Mouse (Mus musculus): ENCODE results near the gene Upp2. TPM values are rescaled to one million over a fixed set of nuclear protein-coding genes. Genes with fewer than 3 reads are reported as not detected.

The Upp2 gene
- polyA plus RNA-seq, 1 experiment from 2014 or later: 9.6 TPM

GRCm38 (mm10) chr2:58596774-58597342, 29.8 kb downstream of the Upp2 start:
- 86% methylated on average over 17 of the region's 17 CpGs for WGBS
- DNase-seq (ENCODE audit: low spot score) (no peak), ATAC-seq (replicated peaks; ENCODE audit: low FRiP score, low read depth) (no peak)
- Histone ChIP-seq H3K27me3 (ENCODE audit: insufficient read depth, low read length) (no peaks in the 10 kb centered on the region), H3K36me3 (ENCODE audit: insufficient read depth, low read length) (no peaks in the 10 kb centered on the region), H3K27ac (no peak overlapping the region), H3K9ac (ENCODE audit: low read depth, low read length) (no peak overlapping the region), H3K4me3 (replicated peaks; ENCODE audit: low read depth, low read length) (no peak overlapping the region), H3K9me3 (replicated peaks; ENCODE audit: low read length) (no peaks in the 10 kb centered on the region), H3K4me2 (ENCODE audit: low read length) (no peak overlapping the region), H3K4me1 (replicated peaks; ENCODE audit: insufficient read depth, low read length) (no peaks in the 10 kb centered on the region)
- TF ChIP-seq CTCF (IDR thresholded peaks at IDR 0.05; ENCODE audit: low read depth): no peak

- Histone ChIP-seq H3K4me1 (replicated peaks; ENCODE audit: insufficient read depth, low read length) (no peaks in the 10 kb centered on the region), H3K4me3 (replicated peaks; ENCODE audit: low read depth, low read length) (no peak overlapping the region), H3K4me2 (ENCODE audit: low read length) (no peak overlapping the region), H3K36me3 (ENCODE audit: insufficient read depth, low read length) (no peaks in the 10 kb centered on the region), H3K27me3 (ENCODE audit: insufficient read depth, low read length) (no peaks in the 10 kb centered on the region), H3K9ac (ENCODE audit: low read depth, low read length) (no peak overlapping the region), H3K9me3 (replicated peaks; ENCODE audit: low read length) (no peaks in the 10 kb centered on the region), H3K27ac (no peak overlapping the region)
- no peak for DNase-seq (ENCODE audit: low spot score)
- 95% methylated on average over 3 of the region's 3 CpGs for WGBS
- TF ChIP-seq CTCF (IDR thresholded peaks at IDR 0.05; ENCODE audit: low read depth): no peak
- ATAC-seq (replicated peaks; ENCODE audit: low FRiP score, low read depth): no peak
These were observed 30.5 kb downstream of the Upp2 start for GRCm38 (mm10) chr2:58597556-58597955.

GRCm38 (mm10) chr2:58599639-58600038, 32.5 kb downstream of the Upp2 start:
- Histone ChIP-seq H3K4me3 (replicated peaks; ENCODE audit: low read depth, low read length) (no peak overlapping the region), H3K9me3 (replicated peaks; ENCODE audit: low read length) (no peaks in the 10 kb centered on the region), H3K4me1 (replicated peaks; ENCODE audit: insufficient read depth, low read length) (no peaks in the 10 kb centered on the region), H3K27me3 (ENCODE audit: insufficient read depth, low read length) (no peaks in the 10 kb centered on the region), H3K4me2 (ENCODE audit: low read length) (no peak overlapping the region), H3K27ac (no peak overlapping the region), H3K9ac (ENCODE audit: low read depth, low read length) (no peak overlapping the region), H3K36me3 (ENCODE audit: insufficient read depth, low read length) (no peaks in the 10 kb centered on the region)
- no peak for ATAC-seq (replicated peaks; ENCODE audit: low FRiP score, low read depth)
- WGBS: 88% methylated on average over 6 of the region's 6 CpGs
- no peak for TF ChIP-seq CTCF (IDR thresholded peaks at IDR 0.05; ENCODE audit: low read depth)
- DNase-seq (ENCODE audit: low spot score): no peak

GRCm38 (mm10) chr2:58601382-58601781, 34.3 kb downstream of the Upp2 start:
- no peak overlapping the region for H3K4me2 ChIP-seq (ENCODE audit: low read length)
- no peaks in the 10 kb centered on the region for H3K4me1 ChIP-seq (replicated peaks; ENCODE audit: insufficient read depth, low read length)
- peak; percentile 21 for DNase-seq (ENCODE audit: low spot score)
- no peak for ATAC-seq (replicated peaks; ENCODE audit: low FRiP score, low read depth)
- no peak overlapping the region for H3K9ac ChIP-seq (ENCODE audit: low read depth, low read length)
- H3K27me3 ChIP-seq (ENCODE audit: insufficient read depth, low read length): no peaks in the 10 kb centered on the region
- H3K36me3 ChIP-seq (ENCODE audit: insufficient read depth, low read length): no peaks in the 10 kb centered on the region
- no peak overlapping the region for H3K4me3 ChIP-seq (replicated peaks; ENCODE audit: low read depth, low read length)
- H3K27ac ChIP-seq: no peak overlapping the region
- 53% methylated on average over 4 of the region's 4 CpGs for WGBS
- H3K9me3 ChIP-seq (replicated peaks; ENCODE audit: low read length): no peaks in the 10 kb centered on the region
- no peak for TF ChIP-seq CTCF (IDR thresholded peaks at IDR 0.05; ENCODE audit: low read depth)

- DNase-seq (ENCODE audit: low spot score) (no peak), ATAC-seq (replicated peaks; ENCODE audit: low FRiP score, low read depth) (no peak)
- Histone ChIP-seq H3K4me2 (ENCODE audit: low read length) (no peak overlapping the region), H3K36me3 (ENCODE audit: insufficient read depth, low read length) (no peaks in the 10 kb centered on the region), H3K9ac (ENCODE audit: low read depth, low read length) (no peak overlapping the region), H3K4me1 (replicated peaks; ENCODE audit: insufficient read depth, low read length) (no peaks in the 10 kb centered on the region), H3K27ac (no peak overlapping the region), H3K4me3 (replicated peaks; ENCODE audit: low read depth, low read length) (no peak overlapping the region), H3K27me3 (ENCODE audit: insufficient read depth, low read length) (no peaks in the 10 kb centered on the region), H3K9me3 (replicated peaks; ENCODE audit: low read length) (no peaks in the 10 kb centered on the region)
- no peak for TF ChIP-seq CTCF (IDR thresholded peaks at IDR 0.05; ENCODE audit: low read depth)
- 81% methylated on average over 3 of the region's 3 CpGs for WGBS
These were observed 36.3 kb downstream of the Upp2 start for GRCm38 (mm10) chr2:58603379-58603778.

- 90% methylated on average over 3 of the region's 3 CpGs for WGBS
- no peak overlapping the region for H3K4me3 ChIP-seq (replicated peaks; ENCODE audit: low read depth, low read length)
- no peaks in the 10 kb centered on the region for H3K4me1 ChIP-seq (replicated peaks; ENCODE audit: insufficient read depth, low read length)
- no peak overlapping the region for H3K4me2 ChIP-seq (ENCODE audit: low read length)
- no peaks in the 10 kb centered on the region for H3K9me3 ChIP-seq (replicated peaks; ENCODE audit: low read length)
- no peaks in the 10 kb centered on the region for H3K36me3 ChIP-seq (ENCODE audit: insufficient read depth, low read length)
- TF ChIP-seq CTCF (IDR thresholded peaks at IDR 0.05; ENCODE audit: low read depth): no peak
- H3K27ac ChIP-seq: no peak overlapping the region
- no peak for DNase-seq (ENCODE audit: low spot score)
- no peaks in the 10 kb centered on the region for H3K27me3 ChIP-seq (ENCODE audit: insufficient read depth, low read length)
- ATAC-seq (replicated peaks; ENCODE audit: low FRiP score, low read depth): no peak
- no peak overlapping the region for H3K9ac ChIP-seq (ENCODE audit: low read depth, low read length)
These were observed 37.7 kb downstream of the Upp2 start for GRCm38 (mm10) chr2:58604791-58605190.

GRCm38 (mm10) chr2:58613720-58614119, 46.6 kb downstream of the Upp2 start:
- no peak for ATAC-seq (replicated peaks; ENCODE audit: low FRiP score, low read depth)
- Histone ChIP-seq H3K4me1 (replicated peaks; ENCODE audit: insufficient read depth, low read length) (no peaks in the 10 kb centered on the region), H3K4me3 (replicated peaks; ENCODE audit: low read depth, low read length) (no peak overlapping the region), H3K36me3 (ENCODE audit: insufficient read depth, low read length) (no peaks in the 10 kb centered on the region), H3K27ac (no peak overlapping the region), H3K9me3 (replicated peaks; ENCODE audit: low read length) (no peaks in the 10 kb centered on the region), H3K27me3 (ENCODE audit: insufficient read depth, low read length) (no peaks in the 10 kb centered on the region), H3K4me2 (ENCODE audit: low read length) (no peak overlapping the region), H3K9ac (ENCODE audit: low read depth, low read length) (no peak overlapping the region)
- no peak for DNase-seq (ENCODE audit: low spot score)
- WGBS: 83% methylated on average over 3 of the region's 3 CpGs
- TF ChIP-seq CTCF (IDR thresholded peaks at IDR 0.05; ENCODE audit: low read depth): no peak

Measured in kidney, postnatal 0 days (tissue).